Mouse (Mus musculus): ENCODE measurements at regions not wholly inside any gene's neighbourhood (a gene's known extent, or its start where the extent isn't known, plus 50 kb on each side); places are given as distances from the start of the nearest gene placed in this dataset.

DNA sequence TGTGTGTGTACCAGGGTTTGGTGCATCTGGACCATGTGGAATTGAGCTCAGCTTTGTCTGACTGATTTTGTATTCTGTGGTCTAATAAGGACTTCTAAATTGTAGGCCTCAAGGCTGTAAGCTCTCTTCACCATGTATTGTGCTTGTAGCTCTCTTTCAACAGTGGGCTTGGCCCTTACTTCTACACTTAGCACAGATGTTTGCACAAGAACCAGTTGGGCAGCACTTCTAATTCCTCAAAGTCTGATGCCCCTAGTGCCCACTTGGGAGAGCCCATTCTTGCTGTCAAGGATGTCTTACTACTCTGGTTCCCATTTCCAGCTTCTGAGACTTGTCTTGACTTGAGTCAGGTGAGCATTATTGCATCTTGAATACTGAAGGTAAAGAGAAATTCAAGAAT lies 114.5 kb upstream of the Slco3a1 start:
- TF ChIP-seq POLR2A (IDR thresholded peaks at IDR 0.05; ENCODE audit: control insufficient read depth, extremely low read depth, insufficient read depth, low read length, poor library complexity) (no peak), CTCF (IDR thresholded peaks at IDR 0.05; ENCODE audit: borderline replicate concordance, control insufficient read depth, extremely low read depth, insufficient read depth, low read length, poor library complexity) (no peak)

Data from thymus, adult 2 months (tissue).